Mouse (Mus musculus): ENCODE measurements around the gene Ubtf. TPM values are rescaled to one million over a fixed set of nuclear protein-coding genes. Genes with fewer than 3 reads are reported as not detected.

Ubtf gene
- total RNA-seq, 4 experiments from 2014 or later, result 102 to 118 (median 113) TPM

GRCm38 (mm10) chr11:102268520-102269244 lies 50.9 kb downstream of the Ubtf start, which contains the start of gene Asb16:
Asb16 (plus strand) TSS chr11:102268743.
- DNase-seq (ENCODE audit: low spot score in 2 of 2), result no peak

- peak in 1 of 2 experiments; percentile 50 for DNase-seq (ENCODE audit: low spot score in 2 of 2)
Observed at GRCm38 (mm10) chr11:102267480-102267879, 52.1 kb downstream of the Ubtf start.

- no peak for DNase-seq (ENCODE audit: low spot score in 2 of 2)
Observed at GRCm38 (mm10) chr11:102266631-102267355, 52.7 kb downstream of the Ubtf start.

DNA sequence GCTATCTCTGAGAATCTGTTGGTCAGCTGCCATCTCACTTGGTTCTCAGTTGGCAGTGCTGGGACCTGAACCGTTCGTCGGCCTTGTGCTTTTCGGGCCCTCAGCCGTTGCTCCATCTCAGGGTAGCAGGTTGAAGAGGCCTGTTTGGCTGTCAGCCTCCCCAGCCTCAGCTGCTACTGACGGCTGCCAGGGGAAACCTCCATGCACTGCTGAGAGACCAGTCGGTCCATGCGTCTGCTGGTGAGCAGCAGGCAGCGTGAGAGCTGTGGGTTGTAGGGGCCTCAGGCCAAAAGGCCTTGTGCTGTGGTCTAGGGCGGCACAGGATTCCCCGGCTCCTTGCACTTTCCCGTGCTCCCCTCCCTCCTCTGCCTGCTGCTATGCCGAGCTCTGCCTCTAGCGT lies 53.7 kb downstream of the Ubtf start:
- no peak for DNase-seq (ENCODE audit: low spot score in 2 of 2)

DNA sequence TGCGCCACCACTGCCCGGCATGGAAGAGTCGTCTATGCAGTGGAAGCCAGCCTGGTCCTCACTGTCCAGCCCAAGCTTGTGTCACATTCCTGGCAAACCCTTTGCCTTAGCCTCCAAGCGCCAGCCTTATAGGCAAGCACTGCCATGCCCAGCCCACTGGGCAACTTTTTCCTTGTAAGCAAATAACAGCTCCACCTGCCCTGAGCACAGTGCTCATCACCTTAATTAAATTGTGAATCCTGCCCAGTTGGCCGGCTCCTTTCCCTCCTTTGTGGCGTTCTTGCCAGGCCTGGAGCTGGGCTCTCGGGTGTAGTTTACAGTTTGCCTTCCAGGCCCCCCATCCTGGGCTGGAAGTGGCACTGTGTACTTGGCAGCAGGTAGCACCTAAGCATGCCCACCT lies 56.3 kb downstream of the Ubtf start:
- no peak for DNase-seq (ENCODE audit: low spot score in 2 of 2)

DNA sequence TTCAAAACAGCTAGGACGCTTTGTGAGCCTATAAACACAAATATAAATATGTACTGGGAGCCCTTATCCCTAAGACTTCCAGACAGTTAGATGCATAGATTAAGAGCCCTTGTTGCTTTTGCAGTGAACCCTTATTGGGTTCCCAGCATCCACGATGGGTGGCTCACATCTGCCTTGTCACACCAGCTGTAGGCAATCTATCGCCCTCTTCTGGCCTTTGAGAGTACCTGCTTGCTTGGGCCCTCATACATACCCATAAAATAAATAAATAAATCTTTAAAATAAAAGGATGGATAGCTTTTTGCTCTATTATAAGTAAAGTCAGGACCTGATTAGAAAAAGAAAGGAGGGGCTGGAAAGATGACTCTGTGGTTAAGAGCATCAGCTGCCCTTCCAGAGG lies 61.0 kb downstream of the Ubtf start:
- DNase-seq (ENCODE audit: low spot score in 2 of 2), result no peak

- DNase-seq (ENCODE audit: low spot score in 2 of 2), result no peak
Observed at GRCm38 (mm10) chr11:102258095-102258494, 61.4 kb downstream of the Ubtf start.

- DNase-seq (ENCODE audit: low spot score in 2 of 2), result no peak
Observed at GRCm38 (mm10) chr11:102257514-102257913, 62.0 kb downstream of the Ubtf start.

Other genes starting within 250 kb of the Ubtf start
- gene Mpp2, start 231.2 kb downstream of the Ubtf start, total RNA-seq (2022), result 100 to 1,000 TPM; 126 to 142 (median 135) TPM
- gene Ppy, start 218.4 kb downstream of the Ubtf start, total RNA-seq (2022), result not detected
- not detected for gene Pyy, start 211.9 kb downstream of the Ubtf start, total RNA-seq (2022)
- under 1 TPM in 1 of 4 experiments, not detected in 3; 0.18 TPM for gene Nags, start 174.2 kb downstream of the Ubtf start, total RNA-seq (2022)
- gene Tmem101, start 163.3 kb downstream of the Ubtf start, total RNA-seq (2022), result 10 to 100 TPM; 19.4 to 27.6 (median 20.2) TPM
- gene Lsm12, start 134.4 kb downstream of the Ubtf start, total RNA-seq (2022), result 10 to 100 TPM; 52.8 to 55.3 (median 53.9) TPM
- gene G6pc3, start 130.1 kb downstream of the Ubtf start, total RNA-seq (2022), result 10 to 100 TPM; 65.4 to 78.4 (median 75.2) TPM
- gene Hdac5, start 89.6 kb downstream of the Ubtf start, total RNA-seq (2022), result 100 to 1,000 TPM; 245 to 275 (median 254) TPM
- 1 to 10 TPM in 3 of 4 experiments, under 1 TPM in 1; 0.76 to 1.6 (median 1.4) TPM for gene BC030867, start 70.9 kb downstream of the Ubtf start, total RNA-seq (2022)
- 1 to 10 TPM; 2.8 to 3.7 (median 3.3) TPM for gene Asb16, start 51.0 kb downstream of the Ubtf start, total RNA-seq (2022)
- 10 to 100 TPM; 62.1 to 70.6 (median 65.6) TPM for gene Tmub2, start 34.8 kb downstream of the Ubtf start, total RNA-seq (2022)
- 100 to 1,000 TPM; 202 to 218 (median 208) TPM for gene Atxn7l3, start 23.1 kb downstream of the Ubtf start, total RNA-seq (2022)
- under 1 TPM in 3 of 4 experiments, not detected in 1; 0.08 to 0.41 (median 0.24) TPM for gene Slc4a1, start 46.5 kb upstream of the Ubtf start, total RNA-seq (2022)
- 100 to 1,000 TPM; 433 to 468 (median 439) TPM for gene Rundc3a, start 73.7 kb upstream of the Ubtf start, total RNA-seq (2022)
- 10 to 100 TPM; 64.1 to 75.4 (median 68.9) TPM for gene Slc25a39, start 88.2 kb upstream of the Ubtf start, total RNA-seq (2022)
- 100 to 1,000 TPM in 2 of 4 experiments, 10 to 100 TPM in 2; 51.6 to 142 (median 80.2) TPM for gene Grn, start 110.6 kb upstream of the Ubtf start, total RNA-seq (2022)
- gene Fam171a2, start 127.9 kb upstream of the Ubtf start, total RNA-seq (2022), result 100 to 1,000 TPM in 2 of 4 experiments, 10 to 100 TPM in 2; 88.3 to 104 (median 96.8) TPM
- gene Itga2b, start 150.4 kb upstream of the Ubtf start, total RNA-seq (2022), result 1 to 10 TPM; 2.2 to 7.8 (median 3.2) TPM
- gene Gpatch8, start 236.7 kb upstream of the Ubtf start, total RNA-seq (2022), result 10 to 100 TPM; 53.4 to 64.9 (median 58.6) TPM

Measured in left cerebral cortex, adult 8-10 months (tissue).